Mouse (Mus musculus) erythroid progenitor cell, adult 5-6 weeks (primary cell): ENCODE data around the gene Espl1. TPM values are rescaled to one million over a fixed set of nuclear protein-coding genes. Genes with fewer than 3 reads are reported as not detected.

Source experiments
- ATAC-seq: replicated peaks from 2 replicates; pipeline ENCODE4 v1.8.0; 2016; ENCODE audit warnings: moderate number of reproducible peaks, mild to moderate bottlenecking, moderate TSS enrichment, inconsistent platforms; ENCODE audit not compliant: poor library complexity, low FRiP score, severe bottlenecking
- total RNA-seq, 2 experiments: library from RNA; stranded (forward) in 1 of 2; stranded (reverse) in 1 of 2; fragments of 150-400 nt in 1 of 2; fragments of 186-747, 209-891 nt in 1 of 2; gene quantifications; 2 replicates each; pipeline versions ENCODE4 v1.2.3 to v1.2.4; 2015 to 2017; ENCODE audit warnings: low replicate concordance in 2 of 2

Espl1 gene
- total RNA-seq, 2 experiments from 2014 or later, result 127 to 158 TPM

- ATAC-seq, result no peak
Observed at GRCm38 (mm10) chr15:102271441-102271840, 24.6 kb upstream of the Espl1 start.

- no peak for ATAC-seq
Observed at GRCm38 (mm10) chr15:102273982-102274716, 21.9 kb upstream of the Espl1 start.

GRCm38 (mm10) chr15:102278726-102279091 lies 17.4 kb upstream of the Espl1 start:
- ATAC-seq, result no peak

- peak; percentile 95 for ATAC-seq
Observed at GRCm38 (mm10) chr15:102279092-102279782, 16.8 kb upstream of the Espl1 start, which contains the start of gene Mfsd5. Gene Mfsd5, plus strand, starts transcription at chr15:102279454.

GRCm38 (mm10) chr15:102279783-102280520 lies 16.1 kb upstream of the Espl1 start:
- ATAC-seq, result peak; percentile 23; the same call in 1 of the 2 replicates

- no peak for ATAC-seq
Observed at GRCm38 (mm10) chr15:102280623-102281022, 15.4 kb upstream of the Espl1 start.

- no peak; the same call in 1 of the 2 replicates for ATAC-seq
Observed at GRCm38 (mm10) chr15:102282463-102283292, 13.4 kb upstream of the Espl1 start.

GRCm38 (mm10) chr15:102283648-102284047 lies 12.4 kb upstream of the Espl1 start:
- no peak for ATAC-seq

GRCm38 (mm10) chr15:102287395-102287794 lies 8.7 kb upstream of the Espl1 start:
- ATAC-seq, result no peak

GRCm38 (mm10) chr15:102296368-102297006 lies 421 bp downstream of the Espl1 start:
- peak; percentile 54 for ATAC-seq

- no peak for ATAC-seq
Observed at GRCm38 (mm10) chr15:102302542-102302941, 6.5 kb downstream of the Espl1 start.

GRCm38 (mm10) chr15:102308717-102309116 lies 12.7 kb downstream of the Espl1 start:
- ATAC-seq, result no peak

GRCm38 (mm10) chr15:102310074-102310845 lies 14.2 kb downstream of the Espl1 start:
- ATAC-seq, result no peak

- ATAC-seq, result no peak
Observed at GRCm38 (mm10) chr15:102311489-102311888, 15.4 kb downstream of the Espl1 start.

GRCm38 (mm10) chr15:102315292-102315691 lies 19.2 kb downstream of the Espl1 start:
- ATAC-seq, result no peak

- 0 out of 2 replicates have a peak, but pooled peaks have one; percentile 48 for ATAC-seq
Observed at GRCm38 (mm10) chr15:102316263-102316662, 20.2 kb downstream of the Espl1 start.

- no peak for ATAC-seq
Observed at GRCm38 (mm10) chr15:102324654-102325473, 28.8 kb downstream of the Espl1 start.
